Mouse (Mus musculus): Measurements from ENCODE around the gene Sdhaf2. TPM values are rescaled to one million over a fixed set of nuclear protein-coding genes. Genes with fewer than 3 reads are reported as not detected.
A peak's percentile ranks its signal among the peaks of the same experiment; 100 is the strongest.

Sdhaf2 gene
- polyA plus RNA-seq, 1 experiment from 2014 or later = 52.2 TPM

DNA sequence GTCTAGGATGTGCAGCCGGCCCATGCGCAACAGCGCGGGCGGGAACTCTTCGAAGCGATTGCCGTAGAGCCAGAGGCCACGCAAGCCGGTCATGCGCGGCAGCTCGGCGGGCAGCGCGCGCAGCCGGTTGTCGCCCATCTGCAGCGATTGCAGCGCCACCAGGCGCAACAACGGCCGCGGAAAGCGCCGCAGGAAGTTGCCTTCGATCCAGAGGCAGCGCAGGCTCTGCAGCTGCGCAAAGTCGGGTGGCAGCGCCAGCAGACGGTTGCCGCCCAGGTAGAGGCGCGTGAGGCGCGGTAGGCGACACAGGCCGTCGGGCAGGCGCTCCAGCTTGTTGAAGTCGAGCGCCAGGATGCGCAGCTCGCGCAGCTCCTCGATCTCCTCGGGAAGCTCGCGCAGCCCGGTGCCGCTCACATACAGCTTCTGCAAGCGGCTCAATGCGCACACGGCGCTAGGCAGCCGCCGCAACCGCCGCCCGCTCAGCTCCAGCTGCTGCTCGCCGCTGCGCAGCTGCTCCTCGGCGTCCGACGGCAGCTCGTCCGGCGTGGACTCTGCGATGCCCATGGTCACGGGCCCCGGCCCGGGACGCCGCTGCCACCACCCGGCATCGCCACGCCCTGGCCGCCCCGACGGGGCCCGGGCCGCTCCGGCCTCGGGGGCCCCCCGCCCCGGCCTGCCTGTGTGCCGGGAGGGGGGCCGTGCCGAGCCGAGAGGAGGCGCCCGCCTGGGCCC is 69.0 kb downstream of the Sdhaf2 start, which contains the start of gene Lrrc10b:
Gene Lrrc10b, minus strand, starts transcription at position 722 of the 732 bp plus-strand sequence.
- peak within 1 kb of the TSS; percentile 74 for H3K4me2 ChIP-seq (ENCODE audit: low read length)
- no peaks in the 10 kb centered on the region for H3K9me3 ChIP-seq (ENCODE audit: control insufficient read depth, low read length)
- H3K27me3 ChIP-seq (ENCODE audit: control insufficient read depth, insufficient read depth, low read length) = peaks cover 98% of the 10 kb centered on the region
- peaks cover 9 to 20% of the 10 kb centered on the region in 2 experiments for H3K4me1 ChIP-seq (ENCODE audit: control insufficient read depth in 2 of 2, insufficient read depth in 2 of 2, low read length in 2 of 2)
- no peak for ATAC-seq (ENCODE audit: insufficient number of reproducible peaks, insufficient read depth, low FRiP score, low read depth)
- peak within 1 kb of the TSS; percentile 34; the same call in 1 of the 2 replicates for H3K9ac ChIP-seq (ENCODE audit: low read length)
- H3K4me3 ChIP-seq (ENCODE audit: control insufficient read depth in 1 of 2, insufficient read depth in 1 of 2, low read depth in 1 of 2, low read length in 2 of 2) = peak within 1 kb of the TSS; percentile 50 to 51
- H3K36me3 ChIP-seq (ENCODE audit: control insufficient read depth, insufficient read depth, low read length) = no peaks in the 10 kb centered on the region
- WGBS = under 1% methylated on average over 69 of the region's 96 CpGs
- H3K27ac ChIP-seq (replicated peaks in 1 of 2; ENCODE audit: control insufficient read depth in 1 of 2, insufficient read depth in 1 of 2, low read depth in 2 of 2, low read length in 2 of 2) = no peak within 1 kb of the TSS

DNA sequence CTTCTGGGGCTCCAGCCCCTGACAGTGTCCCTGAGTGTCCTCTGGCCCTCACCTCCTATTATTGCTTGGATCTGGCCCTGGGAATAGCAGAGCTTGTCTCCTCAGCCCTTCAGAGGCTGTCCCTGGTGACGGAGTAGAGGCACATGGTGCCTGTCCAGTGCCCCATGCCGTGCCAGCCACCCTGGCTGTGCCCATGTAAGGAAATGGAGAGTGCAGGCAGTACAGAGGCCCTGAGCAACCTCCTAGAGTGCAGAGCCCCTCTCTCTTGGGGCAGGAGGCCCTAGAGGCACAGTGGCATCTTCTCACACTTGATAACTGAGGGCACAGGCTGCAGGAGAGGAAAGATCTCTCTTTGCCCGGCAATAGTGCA is 70.5 kb downstream of the Sdhaf2 start:
- Histone ChIP-seq H3K4me2 (ENCODE audit: low read length) (no peak overlapping the region), H3K9ac (ENCODE audit: low read length) (no peak overlapping the region), H3K4me1 (ENCODE audit: control insufficient read depth in 2 of 2, insufficient read depth in 2 of 2, low read length in 2 of 2) (peaks cover 9 to 20% of the 10 kb centered on the region in 2 experiments), H3K9me3 (ENCODE audit: control insufficient read depth, low read length) (no peaks in the 10 kb centered on the region), H3K27ac (replicated peaks in 1 of 2; ENCODE audit: control insufficient read depth in 1 of 2, insufficient read depth in 1 of 2, low read depth in 2 of 2, low read length in 2 of 2) (no peak overlapping the region), H3K36me3 (ENCODE audit: control insufficient read depth, insufficient read depth, low read length) (no peaks in the 10 kb centered on the region), H3K4me3 (ENCODE audit: control insufficient read depth in 1 of 2, insufficient read depth in 1 of 2, low read depth in 1 of 2, low read length in 2 of 2) (no peak overlapping the region), H3K27me3 (ENCODE audit: control insufficient read depth, insufficient read depth, low read length) (peaks cover 98% of the 10 kb centered on the region)
- no peak for ATAC-seq (ENCODE audit: insufficient number of reproducible peaks, insufficient read depth, low FRiP score, low read depth)
- WGBS = 64% methylated on average over 3 of the region's 3 CpGs

DNA sequence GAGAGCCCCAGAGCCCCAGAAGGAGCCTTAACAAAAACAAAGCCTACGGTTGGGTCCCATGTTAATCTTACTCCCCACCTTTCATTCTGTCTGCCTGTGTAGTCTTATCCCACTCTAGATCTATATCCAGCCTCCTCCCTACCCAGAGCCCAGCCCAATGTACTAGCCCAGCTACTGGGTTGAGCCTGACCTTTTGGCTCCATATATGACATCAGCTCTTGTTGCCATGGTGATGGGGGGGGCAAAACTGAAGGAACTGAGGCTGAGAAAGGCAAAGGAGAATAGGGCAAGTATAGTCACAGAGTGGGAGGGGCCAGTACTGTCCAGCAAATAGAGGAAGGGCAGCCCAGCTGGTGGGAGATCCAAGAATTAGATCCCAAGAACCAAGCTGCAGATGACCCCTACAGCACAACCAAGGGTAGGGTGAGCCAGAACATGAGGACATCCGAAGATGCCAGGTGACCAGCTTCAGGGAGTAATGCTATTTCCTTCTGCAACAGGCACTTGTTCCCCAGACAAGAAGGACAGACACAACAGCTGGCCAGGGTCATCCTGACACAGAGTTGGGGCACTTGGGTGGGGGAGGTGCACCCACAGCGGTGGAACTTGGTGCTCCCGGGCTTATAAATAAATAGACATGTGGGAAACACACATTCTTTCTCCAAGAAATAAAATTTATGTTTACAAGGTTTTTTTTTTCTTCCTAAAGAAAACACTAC is 71.1 kb downstream of the Sdhaf2 start:
- WGBS = 51% methylated on average over 4 of the region's 4 CpGs
- peaks cover 9 to 20% of the 10 kb centered on the region in 2 experiments for H3K4me1 ChIP-seq (ENCODE audit: control insufficient read depth in 2 of 2, insufficient read depth in 2 of 2, low read length in 2 of 2)
- no peak for ATAC-seq (ENCODE audit: insufficient number of reproducible peaks, insufficient read depth, low FRiP score, low read depth)
- H3K36me3 ChIP-seq (ENCODE audit: control insufficient read depth, insufficient read depth, low read length) = no peaks in the 10 kb centered on the region
- H3K27me3 ChIP-seq (ENCODE audit: control insufficient read depth, insufficient read depth, low read length) = peaks cover 98% of the 10 kb centered on the region
- no peak overlapping the region for H3K4me2 ChIP-seq (ENCODE audit: low read length)
- H3K27ac ChIP-seq (replicated peaks in 1 of 2; ENCODE audit: control insufficient read depth in 1 of 2, insufficient read depth in 1 of 2, low read depth in 2 of 2, low read length in 2 of 2) = no peak overlapping the region
- no peaks in the 10 kb centered on the region for H3K9me3 ChIP-seq (ENCODE audit: control insufficient read depth, low read length)
- H3K4me3 ChIP-seq (ENCODE audit: control insufficient read depth in 1 of 2, insufficient read depth in 1 of 2, low read depth in 1 of 2, low read length in 2 of 2) = no peak overlapping the region
- no peak overlapping the region for H3K9ac ChIP-seq (ENCODE audit: low read length)

Other genes starting within 250 kb of the Sdhaf2 start
- gene Dagla, start 221.3 kb downstream of the Sdhaf2 start, polyA plus RNA-seq (2014; fragmentation: Nextera tagmentation; extraction: Ambion mirVana) = 0.65 and 0.82 TPM in 2 replicates
- gene Syt7, start 137.1 kb downstream of the Sdhaf2 start, polyA plus RNA-seq (2014; fragmentation: Nextera tagmentation; extraction: Ambion mirVana) = 0.67 and 0.92 TPM in 2 replicates
- 0.09 and 0.22 TPM in 2 replicates for gene Lrrc10b, start 68.7 kb downstream of the Sdhaf2 start, polyA plus RNA-seq (2014; fragmentation: Nextera tagmentation; extraction: Ambion mirVana)
- not detected in 2 replicates for gene Ppp1r32, start 43.2 kb downstream of the Sdhaf2 start, polyA plus RNA-seq (2014; fragmentation: Nextera tagmentation; extraction: Ambion mirVana)
- gene Cpsf7, start 876 bp downstream of the Sdhaf2 start, polyA plus RNA-seq (2014; fragmentation: Nextera tagmentation; extraction: Ambion mirVana) = 31.7 and 34.9 TPM in 2 replicates
- gene Tmem216, start 30.1 kb upstream of the Sdhaf2 start, polyA plus RNA-seq (2014; fragmentation: Nextera tagmentation; extraction: Ambion mirVana) = 19.3 and 26.0 TPM in 2 replicates
- gene Cyb561a3, start 51.0 kb upstream of the Sdhaf2 start, polyA plus RNA-seq (2014; fragmentation: Nextera tagmentation; extraction: Ambion mirVana) = 19.2 and 19.9 TPM in 2 replicates
- gene Tmem138, start 51.2 kb upstream of the Sdhaf2 start, polyA plus RNA-seq (2014; fragmentation: Nextera tagmentation; extraction: Ambion mirVana) = 26.5 and 27.6 TPM in 2 replicates
- 251 and 258 TPM in 2 replicates for gene Ddb1, start 79.2 kb upstream of the Sdhaf2 start, polyA plus RNA-seq (2014; fragmentation: Nextera tagmentation; extraction: Ambion mirVana)
- 8.6 and 11.2 TPM in 2 replicates for gene Tkfc, start 79.5 kb upstream of the Sdhaf2 start, polyA plus RNA-seq (2014; fragmentation: Nextera tagmentation; extraction: Ambion mirVana)
- gene Vwce, start 108.1 kb upstream of the Sdhaf2 start, polyA plus RNA-seq (2014; fragmentation: Nextera tagmentation; extraction: Ambion mirVana) = 0.36 and 0.51 TPM in 2 replicates
- not detected in 2 replicates for gene Pga5, start 151.9 kb upstream of the Sdhaf2 start, polyA plus RNA-seq (2014; fragmentation: Nextera tagmentation; extraction: Ambion mirVana)
- gene Vps37c, start 162.6 kb upstream of the Sdhaf2 start, polyA plus RNA-seq (2014; fragmentation: Nextera tagmentation; extraction: Ambion mirVana) = 28.4 and 30.0 TPM in 2 replicates
- gene Cd5, start 212.9 kb upstream of the Sdhaf2 start, polyA plus RNA-seq (2014; fragmentation: Nextera tagmentation; extraction: Ambion mirVana) = 0.66 and 1.4 TPM in 2 replicates